Mouse (Mus musculus) intestine, embryonic 15.5 days (tissue): ENCODE results near the gene Gm2696. TPM values are rescaled to one million over a fixed set of nuclear protein-coding genes. Genes with fewer than 3 reads are reported as not detected.

Experiments
- ATAC-seq: fragments of 200-750 bp; cut with Nextera tagmentation; 2 replicates; pipeline ENCODE4 v1.8.0; 2017; ENCODE audit warnings: moderate TSS enrichment, moderate library complexity
- H3K27ac ChIP-seq: fragments of 300-500 bp; sonication (generic); 2 replicates; pipeline ENCODE4 v1.5.1; 2015; ENCODE audit warnings: mild to moderate bottlenecking, inconsistent platforms
- H3K27me3 ChIP-seq: fragments of 300-500 bp; sonication (generic); replicated peaks from 2 replicates; pipeline ENCODE4 v1.6.1; 2015; ENCODE audit warnings: inconsistent platforms
- H3K36me3 ChIP-seq: fragments of 300-500 bp; sonication (generic); 2 replicates; pipeline ENCODE4 v1.6.1; 2015; ENCODE audit warnings: inconsistent platforms
- H3K4me1 ChIP-seq: fragments of 300-500 bp; sonication (generic); replicated peaks from 2 replicates; pipeline ENCODE4 v1.6.1; 2015; ENCODE audit warnings: inconsistent platforms
- H3K4me2 ChIP-seq: fragments of 300-500 bp; sonication (generic); replicated peaks from 2 replicates; pipeline ENCODE4 v1.6.1; 2015; ENCODE audit warnings: mild to moderate bottlenecking, inconsistent platforms
- H3K4me3 ChIP-seq: fragments of 300-500 bp; sonication (generic); replicated peaks from 2 replicates; pipeline ENCODE4 v1.5.1; 2015; ENCODE audit warnings: inconsistent platforms
- H3K9ac ChIP-seq: fragments of 300-500 bp; sonication (generic); 2 replicates; pipeline ENCODE4 v1.6.1; 2015; ENCODE audit warnings: inconsistent platforms
- H3K9me3 ChIP-seq: fragments of 300-500 bp; sonication (generic); 2 replicates; pipeline ENCODE4 v1.6.1; 2016; ENCODE audit warnings: inconsistent platforms
- WGBS: fragments of 180-500 bp; shearing (Covaris S2); methylation state at CpG from one replicate; pipeline ENCODE4 v1.1.7; 2015; 5-methylcytosine and 5-hydroxymethylcytosine counted together
- polyA plus RNA-seq: library from polyadenylated mRNA; unstranded; fragments of >200 nt; fragmentation: Nextera tagmentation; extraction: Ambion mirVana; gene quantifications from 2 replicates; pipeline ENCODE4 v1.2.1, GENCODE M21; 2015

Gm2696 gene
- polyA plus RNA-seq, 1 experiment from 2014 or later: not detected

DNA sequence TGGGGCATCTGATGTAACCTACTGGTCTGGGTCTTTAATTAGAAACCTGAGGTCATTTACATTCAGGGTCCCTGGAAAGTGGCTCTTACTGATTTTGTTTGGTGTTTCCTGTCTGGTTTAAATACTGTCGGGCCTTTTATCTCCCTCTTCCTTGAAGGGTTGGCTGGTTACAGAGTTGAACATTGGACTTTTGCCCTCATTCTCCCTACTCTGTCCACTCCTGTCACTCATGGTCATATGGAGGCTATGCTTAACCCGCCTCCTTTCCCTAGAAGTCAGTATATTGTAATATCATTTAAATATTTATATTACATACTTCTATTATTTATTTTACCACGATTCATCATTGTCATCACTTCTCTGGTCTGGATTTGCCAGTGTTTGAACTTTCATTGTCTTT, 10.4 kb upstream of the Gm2696 start:
- Histone ChIP-seq H3K27ac (no peak overlapping the region), H3K9me3 (no peaks in the 10 kb centered on the region), H3K4me3 (no peak overlapping the region), H3K36me3 (no peaks in the 10 kb centered on the region), H3K9ac (no peak overlapping the region), H3K27me3 (no peaks in the 10 kb centered on the region), H3K4me2 (no peak overlapping the region), H3K4me1 (no peaks in the 10 kb centered on the region)
- ATAC-seq: no peak
- WGBS: 48% methylated on average over 3 of the region's 3 CpGs

DNA sequence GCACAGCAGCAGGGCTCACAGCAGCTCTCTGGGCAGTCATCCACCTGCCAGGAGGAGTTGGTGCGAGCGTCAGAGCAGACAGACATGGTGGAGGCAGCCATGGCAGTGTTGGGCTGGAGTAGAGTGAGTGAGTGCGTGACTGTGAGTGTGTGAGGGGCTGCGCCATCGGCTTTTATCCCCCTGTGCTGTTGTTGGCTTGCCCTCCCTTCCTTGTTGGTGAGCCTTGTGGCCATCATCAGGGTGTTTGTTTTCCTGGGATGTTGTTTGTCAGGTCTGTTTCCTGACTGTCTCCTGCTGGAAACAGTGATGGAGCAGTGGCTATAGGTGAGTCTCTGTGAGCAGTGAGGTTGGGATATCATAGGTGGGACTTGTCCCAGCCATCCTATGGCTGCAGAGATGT, 2.7 kb upstream of the Gm2696 start, which contains the start of gene Gm9507:
Gene Gm9507 (minus strand): TSS at position 101 of the 400 bp plus-strand sequence.
- H3K9ac ChIP-seq: no peak within 1 kb of the TSS
- H3K4me2 ChIP-seq: no peak within 1 kb of the TSS
- no peaks in the 10 kb centered on the region for H3K27me3 ChIP-seq
- 68% methylated on average over 5 of the region's 5 CpGs for WGBS
- no peak for ATAC-seq
- H3K4me3 ChIP-seq: no peak within 1 kb of the TSS
- no peaks in the 10 kb centered on the region for H3K36me3 ChIP-seq
- H3K9me3 ChIP-seq: no peaks in the 10 kb centered on the region
- no peaks in the 10 kb centered on the region for H3K4me1 ChIP-seq
- H3K27ac ChIP-seq: no peak within 1 kb of the TSS

DNA sequence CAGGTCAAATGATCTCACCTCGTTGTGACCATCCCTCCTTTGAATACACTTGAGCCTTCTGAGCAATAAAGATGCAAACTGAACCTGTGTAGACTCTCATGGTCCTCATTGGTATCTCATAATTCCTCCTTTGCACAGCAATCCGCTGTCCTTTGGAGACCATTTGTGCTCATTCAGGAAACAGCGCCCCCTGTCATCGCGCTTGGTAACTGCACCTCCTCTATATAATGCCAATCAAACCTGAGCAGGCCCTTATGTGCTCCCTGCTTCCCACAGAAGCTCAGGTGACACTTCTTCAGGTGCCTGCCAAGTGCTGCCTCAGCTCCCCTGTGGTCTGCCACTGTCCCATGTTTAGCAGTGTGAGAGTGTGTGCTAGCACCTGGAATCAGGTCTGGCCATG, 1.0 kb downstream of the Gm2696 start:
- Histone ChIP-seq H3K4me2 (no peak overlapping the region), H3K9me3 (no peaks in the 10 kb centered on the region), H3K27ac (no peak overlapping the region), H3K4me3 (no peak overlapping the region), H3K9ac (no peak overlapping the region), H3K27me3 (no peaks in the 10 kb centered on the region), H3K4me1 (no peaks in the 10 kb centered on the region), H3K36me3 (no peaks in the 10 kb centered on the region)
- 26% methylated on average over 5 of the region's 5 CpGs for WGBS
- ATAC-seq: no peak

DNA sequence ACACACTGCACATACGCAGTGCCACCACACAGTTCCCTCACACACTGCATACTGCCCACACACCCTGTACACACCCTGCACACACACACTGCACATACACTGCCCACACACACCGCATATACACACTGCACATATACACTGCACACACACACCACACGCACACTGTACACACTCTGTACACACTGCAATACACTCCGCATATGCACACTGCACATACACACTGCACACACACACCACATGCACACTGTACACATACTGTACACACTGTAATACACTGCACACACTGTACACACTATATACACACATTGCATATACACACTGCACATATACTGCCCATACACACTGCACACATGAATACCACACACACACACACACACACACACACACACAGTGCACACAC, 4.0 kb downstream of the Gm2696 start:
- no peaks in the 10 kb centered on the region for H3K27me3 ChIP-seq
- H3K4me3 ChIP-seq: no peak overlapping the region
- H3K4me2 ChIP-seq: no peak overlapping the region
- no peaks in the 10 kb centered on the region for H3K4me1 ChIP-seq
- 95% methylated on average over 4 of the region's 4 CpGs for WGBS
- H3K9me3 ChIP-seq: no peaks in the 10 kb centered on the region
- no peak overlapping the region for H3K27ac ChIP-seq
- no peak for ATAC-seq
- no peak overlapping the region for H3K9ac ChIP-seq
- no peaks in the 10 kb centered on the region for H3K36me3 ChIP-seq

DNA sequence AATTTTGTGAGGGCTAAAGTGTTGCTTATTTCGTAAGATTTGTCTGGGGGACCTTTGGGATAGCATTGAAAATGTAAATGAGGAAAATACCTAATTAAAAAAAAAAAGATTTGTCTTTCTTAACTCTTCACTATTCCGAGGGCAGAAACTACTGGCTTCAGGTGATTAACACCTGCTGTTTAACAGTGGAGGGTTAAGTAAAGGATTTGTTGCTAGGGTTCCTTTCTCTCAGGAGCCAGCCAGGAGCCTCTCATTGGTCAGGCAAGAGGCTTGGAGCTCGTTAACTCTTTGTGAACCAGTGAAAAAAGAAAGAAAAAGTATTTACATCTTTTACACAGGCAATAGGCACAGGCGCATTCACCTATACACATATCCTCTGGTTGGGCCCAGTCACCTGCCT, 4.7 kb downstream of the Gm2696 start:
- H3K4me1 ChIP-seq: no peaks in the 10 kb centered on the region
- no peaks in the 10 kb centered on the region for H3K9me3 ChIP-seq
- H3K4me3 ChIP-seq: no peak overlapping the region
- no peak overlapping the region for H3K27ac ChIP-seq
- no peaks in the 10 kb centered on the region for H3K27me3 ChIP-seq
- WGBS: 48% methylated on average over 4 of the region's 4 CpGs
- H3K36me3 ChIP-seq: no peaks in the 10 kb centered on the region
- H3K4me2 ChIP-seq: no peak overlapping the region
- H3K9ac ChIP-seq: no peak overlapping the region
- ATAC-seq: no peak

DNA sequence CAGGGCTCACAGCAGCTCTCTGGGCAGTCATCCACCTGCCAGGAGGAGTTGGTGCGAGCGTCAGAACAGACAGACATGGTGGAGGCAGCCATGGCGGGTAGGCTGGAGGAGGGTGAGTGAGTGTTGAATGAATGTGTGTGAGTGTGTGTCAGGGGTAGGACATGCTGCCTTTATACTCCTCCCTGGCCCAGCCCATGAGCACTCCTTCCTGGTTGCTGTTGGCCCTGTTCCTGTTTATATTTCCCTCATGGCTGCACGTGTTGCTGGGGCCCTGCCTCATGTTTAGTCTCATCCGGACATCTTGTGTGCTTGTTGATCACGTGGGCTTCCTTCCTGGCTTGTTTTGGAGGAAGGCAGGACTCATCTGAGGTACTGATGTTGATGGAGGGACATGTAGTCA, 12.5 kb downstream of the Gm2696 start, which contains the start of gene Krtap10-4:
Gene Krtap10-4 (minus strand): TSS at position 145 of the 400 bp plus-strand sequence.
- H3K9me3 ChIP-seq: no peaks in the 10 kb centered on the region
- H3K27ac ChIP-seq: no peak within 1 kb of the TSS
- H3K36me3 ChIP-seq: no peaks in the 10 kb centered on the region
- no peak within 1 kb of the TSS for H3K9ac ChIP-seq
- ATAC-seq: no peak
- no peaks in the 10 kb centered on the region for H3K4me1 ChIP-seq
- no peaks in the 10 kb centered on the region for H3K27me3 ChIP-seq
- no peak within 1 kb of the TSS for H3K4me2 ChIP-seq
- WGBS: 53% methylated on average over 6 of the region's 6 CpGs
- no peak within 1 kb of the TSS for H3K4me3 ChIP-seq

GRCm38 (mm10) chr10:77835647-77836046, 21.2 kb downstream of the Gm2696 start, which contains the start of gene Krtap10-10:
Gene Krtap10-10 (plus strand): TSS chr10:77835947.
- H3K4me1 ChIP-seq: no peaks in the 10 kb centered on the region
- WGBS: 69% methylated on average over 9 of the region's 9 CpGs
- H3K27ac ChIP-seq: no peak within 1 kb of the TSS
- no peak within 1 kb of the TSS for H3K4me3 ChIP-seq
- H3K36me3 ChIP-seq: no peaks in the 10 kb centered on the region
- no peak within 1 kb of the TSS for H3K4me2 ChIP-seq
- H3K9me3 ChIP-seq: no peaks in the 10 kb centered on the region
- no peak for ATAC-seq
- no peak within 1 kb of the TSS for H3K9ac ChIP-seq
- no peaks in the 10 kb centered on the region for H3K27me3 ChIP-seq

- Histone ChIP-seq H3K27me3 (no peaks in the 10 kb centered on the region), H3K9ac (no peak overlapping the region), H3K4me3 (no peak overlapping the region), H3K4me2 (no peak overlapping the region), H3K27ac (no peak overlapping the region), H3K36me3 (no peaks in the 10 kb centered on the region), H3K9me3 (no peaks in the 10 kb centered on the region), H3K4me1 (no peaks in the 10 kb centered on the region)
- WGBS: 70% methylated on average over 6 of the region's 6 CpGs
- ATAC-seq: no peak
Measured at GRCm38 (mm10) chr10:77839006-77839405, 24.5 kb downstream of the Gm2696 start.

DNA sequence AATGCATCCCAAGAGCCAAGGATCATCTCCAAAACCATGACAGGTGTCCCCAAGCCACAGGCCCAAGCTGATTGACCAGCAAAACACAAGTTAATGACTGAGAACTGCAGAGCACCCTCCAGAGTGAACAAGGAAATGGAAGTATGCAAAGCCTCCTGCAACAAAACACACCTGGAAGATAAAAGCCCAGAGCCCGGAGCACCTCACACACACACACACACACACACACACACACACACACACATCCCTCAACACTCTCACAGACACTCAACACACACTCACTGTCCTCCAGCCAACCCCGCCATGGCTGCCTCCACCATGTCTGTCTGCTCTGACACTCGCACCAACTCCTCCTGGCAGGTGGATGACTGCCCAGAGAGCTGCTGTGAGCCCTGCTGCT, 32.0 kb downstream of the Gm2696 start, which contains the start of gene Gm36176:
Gene Gm36176 (plus strand): TSS at position 301 of the 400 bp plus-strand sequence.
- Histone ChIP-seq H3K27ac (no peak within 1 kb of the TSS), H3K4me1 (no peaks in the 10 kb centered on the region), H3K9me3 (no peaks in the 10 kb centered on the region), H3K4me2 (no peak within 1 kb of the TSS), H3K4me3 (no peak within 1 kb of the TSS), H3K36me3 (no peaks in the 10 kb centered on the region), H3K9ac (no peak within 1 kb of the TSS), H3K27me3 (no peaks in the 10 kb centered on the region)
- WGBS: 67% methylated on average over 3 of the region's 3 CpGs
- no peak for ATAC-seq

GRCm38 (mm10) chr10:77846961-77847360, 32.5 kb downstream of the Gm2696 start:
- no peaks in the 10 kb centered on the region for H3K9me3 ChIP-seq
- 20% methylated on average over 2 of the region's 2 CpGs for WGBS
- no peaks in the 10 kb centered on the region for H3K27me3 ChIP-seq
- no peak overlapping the region for H3K27ac ChIP-seq
- H3K4me1 ChIP-seq: no peaks in the 10 kb centered on the region
- no peak for ATAC-seq
- no peaks in the 10 kb centered on the region for H3K36me3 ChIP-seq
- H3K4me3 ChIP-seq: no peak overlapping the region
- H3K4me2 ChIP-seq: no peak overlapping the region
- no peak overlapping the region for H3K9ac ChIP-seq

DNA sequence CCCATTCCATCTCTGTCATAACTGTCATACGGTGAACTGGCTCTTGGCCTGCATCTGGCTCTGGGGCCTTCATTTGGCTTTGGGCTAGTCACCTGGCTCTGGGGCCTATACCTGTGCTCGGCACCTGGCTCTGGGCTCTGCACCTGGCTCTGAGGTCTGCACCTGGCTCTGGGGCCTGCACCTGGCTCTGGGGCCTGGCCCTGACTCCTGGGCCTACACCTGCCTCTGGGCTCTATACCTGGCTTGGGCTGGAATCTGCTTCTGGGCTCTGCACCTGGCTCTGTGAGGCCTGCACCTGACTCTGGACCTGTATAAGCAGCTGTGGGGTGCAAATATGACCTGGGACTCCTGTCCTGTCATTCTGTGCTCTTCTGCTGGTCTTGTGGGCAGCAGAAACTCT, 33.1 kb downstream of the Gm2696 start:
- Histone ChIP-seq H3K36me3 (no peaks in the 10 kb centered on the region), H3K4me1 (no peaks in the 10 kb centered on the region), H3K27me3 (no peaks in the 10 kb centered on the region), H3K4me2 (no peak overlapping the region), H3K9ac (no peak overlapping the region), H3K27ac (no peak overlapping the region), H3K9me3 (no peaks in the 10 kb centered on the region), H3K4me3 (no peak overlapping the region)
- 0 out of 2 replicates have a peak, but pooled peaks have one; percentile 31 for ATAC-seq
- 80% methylated on average over 2 of the region's 2 CpGs for WGBS

DNA sequence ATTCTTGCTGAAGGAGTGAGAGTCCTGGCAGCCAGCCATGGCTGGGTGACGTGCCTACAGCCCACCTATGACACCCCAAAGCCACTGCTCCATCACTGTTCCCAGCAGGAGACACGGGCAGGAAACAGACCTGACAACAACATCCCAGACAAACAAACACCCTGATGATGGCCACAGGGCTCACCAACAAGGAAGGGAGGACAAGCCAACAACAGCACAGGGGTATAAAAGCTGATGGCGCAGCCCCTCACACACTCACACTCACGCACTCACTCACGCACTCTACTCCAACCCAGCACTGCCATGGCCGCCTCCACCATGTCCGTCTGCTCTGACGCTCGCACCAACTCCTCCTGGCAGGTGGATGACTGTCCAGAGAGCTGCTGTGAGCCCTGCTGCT, 38.1 kb downstream of the Gm2696 start, which contains the start of gene Gm10318:
Gene Gm10318 (plus strand): TSS at position 301 of the 400 bp plus-strand sequence.
- H3K4me1 ChIP-seq: no peaks in the 10 kb centered on the region
- no peaks in the 10 kb centered on the region; the same call in 1 of the 2 replicates for H3K27me3 ChIP-seq
- no peak for ATAC-seq
- H3K9ac ChIP-seq: no peak within 1 kb of the TSS
- 65% methylated on average over 9 of the region's 9 CpGs for WGBS
- H3K36me3 ChIP-seq: no peaks in the 10 kb centered on the region
- no peaks in the 10 kb centered on the region for H3K9me3 ChIP-seq
- no peak within 1 kb of the TSS for H3K4me2 ChIP-seq
- H3K4me3 ChIP-seq: no peak within 1 kb of the TSS
- H3K27ac ChIP-seq: no peak within 1 kb of the TSS

- ATAC-seq: no peak
- H3K4me1 ChIP-seq: no peaks in the 10 kb centered on the region
- H3K27me3 ChIP-seq: no peaks in the 10 kb centered on the region
- WGBS: 48% methylated on average over 7 of the region's 7 CpGs
- H3K9ac ChIP-seq: no peak within 1 kb of the TSS
- H3K27ac ChIP-seq: no peak within 1 kb of the TSS
- H3K4me2 ChIP-seq: no peak within 1 kb of the TSS
- H3K4me3 ChIP-seq: no peak within 1 kb of the TSS
- H3K9me3 ChIP-seq: no peaks in the 10 kb centered on the region
- H3K36me3 ChIP-seq: no peaks in the 10 kb centered on the region
Measured at GRCm38 (mm10) chr10:77861675-77862074, 47.2 kb downstream of the Gm2696 start, which contains the start of gene Gm3285. Gene Gm3285 (plus strand): TSS chr10:77861975.
